Mouse (Mus musculus): Measurements from ENCODE around the gene Cblc.

- no peak for TF ChIP-seq POLR2A (IDR thresholded peaks at IDR 0.05; ENCODE audit: low read depth, low read length)
- TF ChIP-seq CTCF (IDR thresholded peaks at IDR 0.05; ENCODE audit: borderline replicate concordance, insufficient read depth, low read length) = no peak
Observed at GRCm38 (mm10) chr7:19841686-19842413, 45.2 kb upstream of the Cblc start.

Data from embryonic fibroblast, embryonic 13.5 days (primary cell).